Mouse (Mus musculus) brown adipose tissue, adult 24 weeks (tissue): ENCODE results near the gene Epb41l3. TPM values are rescaled to one million over a fixed set of nuclear protein-coding genes. Genes with fewer than 3 reads are reported as not detected.

Experiments
- H3K27ac ChIP-seq: fragments of 200-500 bp; replicated peaks from 2 replicates; pipeline ENCODE4 v1.5.1; 2012; ENCODE audit warnings: low read depth, mild to moderate bottlenecking, low read length
- H3K4me1 ChIP-seq: fragments of 200-500 bp; 2 replicates; pipeline ENCODE4 v1.6.1; 2012; ENCODE audit warnings: low read length, mixed read lengths; ENCODE audit not compliant: control insufficient read depth, insufficient read depth, insufficient read length
- H3K4me3 ChIP-seq: fragments of 200-500 bp; 2 replicates; pipeline ENCODE4 v1.5.1; 2012; ENCODE audit warnings: low read depth, mild to moderate bottlenecking, low read length, moderate library complexity; ENCODE audit not compliant: insufficient read depth
- polyA plus RNA-seq: library from polyadenylated mRNA; stranded (reverse); fragments of >200 nt; gene quantifications from 2 replicates; pipeline ENCODE4 v1.2.4, GENCODE M21; 2012; ENCODE audit not compliant: missing spikeins, insufficient read depth, insufficient read length

Gene Epb41l3
- polyA plus RNA-seq, 1 experiment, result 1.6 TPM

DNA sequence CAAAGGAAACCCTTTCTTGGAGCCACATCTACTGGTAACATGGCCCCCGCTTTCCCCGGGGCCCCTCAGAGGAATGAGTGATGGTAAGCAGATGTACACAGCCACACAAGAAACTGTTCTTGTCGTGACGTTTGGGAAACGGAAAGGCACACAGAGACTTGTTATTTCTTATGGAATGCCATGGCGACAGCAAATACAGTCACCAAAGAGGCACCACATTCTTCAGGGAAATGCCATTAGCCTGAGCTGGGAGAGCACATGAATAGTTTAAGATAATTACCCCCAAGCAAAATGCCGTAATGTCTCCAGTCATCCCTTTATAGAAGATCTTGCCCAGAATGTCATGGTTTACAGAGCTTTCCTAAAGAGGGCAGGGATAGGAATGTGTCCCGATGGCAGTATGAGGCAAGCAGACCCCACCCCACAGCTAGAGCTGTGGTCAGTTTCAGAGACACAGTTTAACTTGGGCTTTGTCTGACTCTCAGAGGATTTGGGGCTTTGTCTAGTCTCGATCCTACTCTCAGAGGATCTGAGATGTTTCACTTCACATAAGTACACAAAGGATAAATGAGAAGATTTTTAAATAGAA is 152.0 kb downstream of the Epb41l3 start:
- Histone ChIP-seq H3K27ac (no peak overlapping the region), H3K4me1 (no peaks in the 10 kb centered on the region), H3K4me3 (no peak overlapping the region)

DNA sequence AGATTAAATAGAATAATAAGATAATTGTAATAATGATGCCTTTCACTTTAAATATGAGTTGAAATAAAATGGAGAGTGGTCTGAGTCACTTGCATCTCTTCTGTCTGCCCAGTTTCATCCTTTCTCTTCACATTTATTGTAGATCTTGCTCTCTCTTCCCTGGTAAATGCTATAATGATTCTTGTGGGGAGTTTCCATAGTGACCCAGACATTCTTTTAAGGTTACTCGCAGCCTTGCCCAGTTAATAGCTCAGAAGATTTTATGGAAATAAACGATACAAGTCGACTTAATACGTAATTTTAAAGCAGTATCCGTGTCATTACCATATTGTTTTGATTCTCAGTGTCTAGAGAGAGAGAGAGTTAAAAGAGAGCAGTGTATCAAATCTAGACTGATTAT is 154.0 kb downstream of the Epb41l3 start:
- no peaks in the 10 kb centered on the region for H3K4me1 ChIP-seq
- no peak overlapping the region for H3K4me3 ChIP-seq
- no peak overlapping the region for H3K27ac ChIP-seq

DNA sequence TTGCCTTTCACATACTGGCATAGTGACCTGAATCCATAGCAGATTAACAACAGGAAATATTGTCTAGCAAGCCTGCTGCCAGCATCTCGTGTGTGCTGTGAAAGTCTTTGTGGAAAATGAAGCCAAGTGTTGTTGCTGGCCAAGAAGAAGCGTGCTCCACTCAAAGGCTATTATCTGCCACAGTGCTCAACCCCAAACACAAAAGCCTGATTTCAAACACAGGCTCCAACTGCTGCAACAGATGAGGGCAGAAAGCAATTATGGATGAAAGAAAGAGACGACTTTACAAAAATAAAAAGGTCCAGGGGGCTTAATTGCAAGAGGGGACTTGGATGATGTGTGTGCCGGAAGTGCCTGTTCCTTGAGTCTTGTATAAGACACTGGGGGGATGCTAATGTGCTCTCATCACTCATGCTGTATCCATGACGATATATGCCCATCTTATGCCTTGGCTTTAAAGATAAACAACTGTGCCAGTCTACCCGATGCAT is 154.7 kb downstream of the Epb41l3 start:
- H3K27ac ChIP-seq, result no peak overlapping the region
- no peak overlapping the region for H3K4me3 ChIP-seq
- no peaks in the 10 kb centered on the region for H3K4me1 ChIP-seq

DNA sequence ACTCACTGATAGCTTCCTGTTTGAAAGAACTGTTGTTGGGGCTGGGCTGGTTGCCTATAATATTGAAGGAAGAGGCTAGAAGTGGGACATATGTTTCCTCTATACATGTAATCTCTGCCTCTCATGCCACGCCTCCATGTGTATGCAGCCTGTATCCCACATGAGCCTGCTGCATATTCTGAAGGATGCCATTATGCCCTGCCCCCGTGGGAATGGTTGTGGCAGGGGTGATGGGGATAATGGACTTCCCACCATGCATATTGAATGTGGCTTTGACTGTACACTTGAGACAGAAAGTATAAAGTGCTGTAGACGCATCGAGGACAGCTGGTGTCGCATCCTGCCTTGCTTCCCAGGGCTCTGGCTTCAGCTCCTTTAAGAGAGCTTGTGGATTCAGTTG is 155.9 kb downstream of the Epb41l3 start:
- Histone ChIP-seq H3K27ac (no peak overlapping the region), H3K4me1 (no peaks in the 10 kb centered on the region), H3K4me3 (no peak overlapping the region)

DNA sequence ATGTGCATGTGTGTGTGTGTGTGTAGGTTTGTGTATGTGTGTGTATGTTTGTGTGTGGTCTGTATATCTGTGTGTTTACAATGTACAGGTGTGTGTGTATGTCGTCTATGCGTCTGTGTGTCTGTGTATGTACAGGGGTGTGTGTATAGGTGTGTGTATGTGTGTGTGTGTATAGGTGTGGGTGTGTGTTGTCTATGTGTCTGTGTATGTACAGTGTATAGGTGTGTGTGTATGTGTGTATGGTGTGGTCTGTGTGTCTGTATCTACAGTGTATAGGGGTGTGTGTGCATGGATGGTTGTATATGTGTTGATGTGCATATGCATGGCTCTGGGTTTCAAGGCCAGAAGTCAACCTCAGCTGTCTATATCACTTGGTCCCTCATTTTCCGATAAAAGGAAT is 161.7 kb downstream of the Epb41l3 start:
- Histone ChIP-seq H3K4me1 (no peaks in the 10 kb centered on the region), H3K4me3 (no peak overlapping the region), H3K27ac (no peak overlapping the region)

DNA sequence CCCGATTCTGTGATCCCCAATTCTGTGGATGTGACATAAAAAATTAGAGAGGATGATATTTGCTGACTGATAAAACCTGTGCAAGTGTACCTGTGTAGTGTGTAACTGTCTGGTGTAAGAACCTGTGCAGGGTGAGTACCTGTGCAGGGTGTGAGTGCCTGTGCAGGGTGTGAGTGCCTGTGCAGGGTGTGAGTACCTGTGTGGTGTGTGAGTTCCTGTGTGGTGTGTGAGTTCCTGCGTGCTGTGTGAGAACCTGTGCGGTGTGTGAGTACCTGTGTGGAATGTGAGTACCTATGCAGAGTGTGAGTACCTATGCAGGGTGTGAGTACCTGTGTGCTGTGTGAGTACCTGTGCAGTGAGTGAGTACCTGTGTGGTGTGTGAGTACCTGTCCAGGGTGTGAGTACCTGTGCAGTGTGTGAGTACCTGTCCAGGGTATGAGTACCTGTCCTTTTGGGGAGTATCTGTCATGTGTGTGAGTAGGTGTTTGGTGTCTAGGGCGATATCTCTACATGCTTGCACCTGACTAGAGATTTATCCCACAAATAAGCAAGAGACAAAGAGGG is 163.4 kb downstream of the Epb41l3 start:
- Histone ChIP-seq H3K27ac (no peak overlapping the region), H3K4me1 (no peaks in the 10 kb centered on the region), H3K4me3 (no peak overlapping the region)

DNA sequence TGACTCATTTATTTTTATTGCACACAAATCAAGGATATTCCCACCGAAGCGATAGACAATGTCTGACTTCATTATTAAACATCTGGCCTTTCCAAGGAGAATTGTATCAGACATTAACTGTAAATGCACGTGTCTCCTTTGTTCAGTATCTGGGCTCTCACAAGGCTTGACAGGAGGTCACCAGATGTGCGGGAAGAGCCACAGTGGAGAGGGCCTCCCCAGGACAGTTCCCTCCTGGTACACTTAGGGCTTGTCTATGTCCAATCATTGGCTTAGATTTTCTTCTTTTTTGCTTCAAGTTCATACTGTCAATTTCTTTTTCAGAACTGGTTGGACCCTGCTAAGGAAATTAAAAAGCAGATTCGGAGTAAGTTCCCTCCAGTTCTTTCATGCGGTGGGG is 163.9 kb downstream of the Epb41l3 start:
- Histone ChIP-seq H3K4me3 (no peak overlapping the region), H3K27ac (no peak overlapping the region), H3K4me1 (no peaks in the 10 kb centered on the region)

DNA sequence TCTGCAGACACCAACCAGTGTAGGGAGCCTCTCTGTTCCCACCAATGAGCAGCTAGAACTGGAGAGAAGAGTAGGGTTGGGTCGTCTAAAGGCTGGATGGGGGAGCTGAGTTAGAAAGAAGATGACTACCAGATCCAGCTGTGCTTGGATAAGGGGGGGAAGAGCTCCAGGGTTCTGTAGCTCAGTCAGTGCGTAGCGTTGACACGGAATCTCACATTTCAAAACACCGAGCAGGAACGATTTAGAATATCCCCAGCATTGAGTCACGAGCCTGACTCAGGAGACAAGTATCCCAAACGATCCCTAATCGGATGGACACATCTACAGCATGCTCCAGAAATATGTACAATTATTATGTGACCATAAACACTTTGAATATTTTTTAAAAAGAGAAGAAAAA is 180.4 kb downstream of the Epb41l3 start:
- H3K27ac ChIP-seq, result no peak overlapping the region
- H3K4me3 ChIP-seq, result no peak overlapping the region
- H3K4me1 ChIP-seq, result no peaks in the 10 kb centered on the region

DNA sequence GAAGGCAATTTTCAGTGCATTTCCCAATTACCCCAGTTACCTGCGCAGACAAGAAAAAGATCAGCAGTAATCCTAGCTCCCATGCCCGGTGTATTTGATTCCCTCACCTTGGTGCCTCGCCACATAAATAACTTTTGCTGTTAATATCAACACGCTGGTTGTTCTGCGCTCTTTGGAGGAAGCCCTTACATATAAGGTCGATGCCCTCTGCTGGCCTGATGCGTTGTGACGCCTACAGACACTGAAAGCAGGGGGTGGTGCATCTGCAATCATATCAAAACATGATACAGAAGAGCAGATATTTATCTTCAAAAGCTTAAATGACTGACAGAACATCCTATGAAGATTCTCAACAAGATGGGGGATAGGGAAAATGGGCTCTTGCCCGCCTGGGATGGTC is 181.0 kb downstream of the Epb41l3 start:
- no peak overlapping the region for H3K27ac ChIP-seq
- no peaks in the 10 kb centered on the region for H3K4me1 ChIP-seq
- H3K4me3 ChIP-seq, result no peak overlapping the region

DNA sequence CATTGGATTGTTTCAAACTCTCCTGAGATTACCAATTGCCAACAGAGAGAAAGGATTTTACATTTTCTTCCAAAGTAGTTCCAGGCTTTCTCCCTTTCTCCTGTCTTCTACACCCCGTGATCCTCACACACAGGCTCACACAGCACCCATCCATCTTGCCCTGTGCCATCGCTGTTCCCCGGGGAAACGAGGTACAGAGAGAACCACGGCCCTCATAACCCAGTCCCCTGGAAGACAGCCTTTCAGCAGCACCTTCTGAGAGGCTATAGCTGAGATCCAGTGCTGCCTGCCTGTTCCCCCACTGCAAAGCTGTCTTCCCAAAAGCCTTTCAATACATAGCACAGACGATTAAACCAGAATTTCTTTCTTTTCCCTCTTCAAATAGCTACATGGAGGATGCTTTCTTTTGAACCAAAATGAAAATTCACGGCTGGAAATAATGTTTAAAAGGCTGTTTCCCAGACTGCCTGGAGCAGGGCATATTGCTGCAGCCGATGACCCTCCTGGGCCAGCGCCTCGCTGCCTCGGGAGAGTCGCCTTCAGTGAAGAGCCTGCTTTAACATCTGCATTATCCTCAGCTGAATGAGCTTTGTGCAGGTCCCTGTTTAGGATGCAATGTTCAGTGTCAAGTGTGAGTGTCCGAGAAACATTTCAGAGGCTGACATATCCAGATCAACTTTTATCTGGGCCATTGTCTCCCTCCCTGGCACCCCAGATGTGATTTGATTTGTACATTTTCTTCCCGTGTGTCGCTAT is 188.5 kb downstream of the Epb41l3 start:
- no peak overlapping the region for H3K27ac ChIP-seq

DNA sequence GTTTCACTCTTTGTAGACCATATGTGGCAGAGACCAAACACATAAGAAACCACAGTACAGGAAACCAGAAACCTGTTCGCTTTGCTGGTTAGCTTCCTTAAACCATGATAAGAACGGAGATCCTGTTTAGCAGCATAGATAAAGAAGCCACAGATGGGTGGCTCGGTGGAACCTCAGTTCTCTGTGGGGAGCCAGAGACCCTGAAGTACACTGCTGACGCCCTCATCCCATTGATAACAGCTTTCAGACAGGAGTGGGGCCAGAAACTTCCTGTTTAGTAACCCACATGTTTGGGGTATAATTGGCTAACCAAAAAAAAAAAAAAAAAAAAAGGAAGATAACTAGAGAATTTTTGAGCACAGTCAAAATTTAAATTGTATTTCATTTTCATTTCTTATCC is 189.7 kb downstream of the Epb41l3 start:
- Histone ChIP-seq H3K27ac (no peak overlapping the region), H3K4me1 (no peaks in the 10 kb centered on the region), H3K4me3 (no peak overlapping the region)

More for the DNA sequence above, 188.5 kb downstream of the Epb41l3 start:
- H3K4me1 ChIP-seq, result no peaks in the 10 kb centered on the region
- H3K4me3 ChIP-seq, result no peak overlapping the region

DNA sequence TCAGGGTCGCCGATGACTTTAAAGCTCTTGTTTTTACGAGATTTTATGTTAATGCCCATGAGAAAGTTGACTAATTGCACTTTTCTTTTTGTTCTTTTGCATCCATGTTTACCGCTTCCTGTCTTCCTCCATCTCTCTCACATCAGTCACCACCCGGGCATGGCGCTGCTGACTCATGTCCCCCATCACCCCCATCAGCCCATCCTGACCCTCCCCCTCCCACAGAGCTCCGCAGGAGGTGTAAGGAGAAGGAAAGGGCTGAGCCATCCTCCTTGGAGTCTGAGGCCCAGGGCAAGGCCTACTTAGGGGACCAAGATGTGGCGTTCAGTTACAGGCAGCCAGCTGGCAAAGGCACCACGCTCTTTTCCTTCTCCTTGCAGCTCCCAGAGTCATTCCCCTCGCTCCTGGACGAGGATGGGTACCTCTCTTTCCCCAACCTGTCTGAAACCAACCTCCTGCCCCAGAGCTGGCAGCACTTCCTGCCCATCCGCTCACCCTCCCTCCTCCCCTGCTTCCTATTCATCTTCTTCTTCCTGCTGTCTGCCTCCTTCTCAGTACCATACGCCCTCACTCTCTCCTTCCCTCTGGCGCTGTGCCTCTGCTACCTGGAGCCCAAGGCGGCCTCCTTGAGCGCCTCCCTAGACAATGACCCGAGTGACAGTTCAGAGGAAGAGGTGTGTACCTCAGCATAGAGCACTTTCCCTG is 190.4 kb downstream of the Epb41l3 start:
- H3K4me3 ChIP-seq, result no peak overlapping the region
- no peaks in the 10 kb centered on the region for H3K4me1 ChIP-seq
- no peak overlapping the region for H3K27ac ChIP-seq

DNA sequence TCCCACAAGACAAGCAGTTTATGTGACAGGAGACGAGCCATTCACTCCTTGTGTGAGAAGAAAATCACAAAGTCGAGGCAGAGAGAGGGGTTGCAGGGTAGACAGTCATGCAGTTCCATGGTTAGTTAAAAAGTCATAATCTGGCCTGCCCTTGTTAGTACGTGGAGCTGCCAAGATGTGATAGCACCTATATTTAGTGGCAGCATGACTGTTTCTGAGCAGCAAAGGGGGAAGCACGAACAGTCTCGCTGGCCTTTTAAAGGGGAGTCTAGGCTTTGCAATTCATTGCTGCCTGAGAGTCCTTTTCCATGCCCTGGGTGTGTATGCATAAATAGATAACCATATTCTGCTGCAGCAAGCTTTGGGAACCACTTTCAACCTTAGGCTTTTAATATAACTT is 191.5 kb downstream of the Epb41l3 start:
- H3K27ac ChIP-seq, result no peak overlapping the region
- no peaks in the 10 kb centered on the region for H3K4me1 ChIP-seq

DNA sequence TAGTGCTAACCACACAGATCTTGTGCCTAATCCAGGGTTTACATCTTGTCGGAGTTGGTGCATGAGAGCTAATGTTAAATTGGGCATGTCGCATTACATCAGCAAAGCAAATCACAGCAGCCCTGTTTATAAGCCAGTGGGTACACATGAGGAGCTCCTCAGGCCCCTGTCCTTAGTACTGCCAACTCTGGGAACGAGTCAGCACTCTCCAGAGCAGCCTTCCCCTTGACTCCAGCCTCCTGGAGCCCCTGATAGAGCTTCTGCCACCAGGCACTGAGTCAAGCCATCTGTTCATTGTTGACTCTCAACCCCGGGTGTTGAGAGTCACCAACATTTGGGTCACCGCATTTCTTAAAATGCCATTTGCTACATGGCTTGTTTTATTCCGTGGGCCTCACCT is 192.0 kb downstream of the Epb41l3 start:
- Histone ChIP-seq H3K4me3 (no peak overlapping the region), H3K27ac (no peak overlapping the region)

More for the DNA sequence above, 191.5 kb downstream of the Epb41l3 start:
- no peak overlapping the region for H3K4me3 ChIP-seq

DNA sequence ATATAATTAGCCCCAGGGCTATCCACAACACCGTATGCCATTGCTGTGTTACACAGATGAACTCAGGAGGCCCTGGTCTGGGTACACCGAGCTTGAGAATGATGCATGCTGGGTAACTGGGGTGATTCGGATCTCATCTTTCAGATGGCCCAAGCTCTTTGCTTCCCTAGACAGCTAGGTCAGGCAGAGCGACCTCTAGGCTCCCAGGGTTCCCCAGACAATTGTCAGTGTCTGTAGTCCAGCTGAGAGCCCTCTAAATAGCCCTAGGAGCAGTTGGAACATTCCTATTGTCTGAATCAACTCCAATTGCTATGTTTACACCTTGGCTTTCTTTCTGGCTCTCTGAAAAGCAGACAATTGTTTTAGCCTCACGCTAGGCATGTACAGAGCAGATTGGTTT is 201.9 kb downstream of the Epb41l3 start:
- Histone ChIP-seq H3K4me1 (no peaks in the 10 kb centered on the region), H3K4me3 (no peak overlapping the region), H3K27ac (no peak overlapping the region)

More for the DNA sequence above, 192.0 kb downstream of the Epb41l3 start:
- no peaks in the 10 kb centered on the region for H3K4me1 ChIP-seq
